Comparison of ENCODE assay signal across 21 mouse cellular contexts in genomic region chr7:80696334-80696733, GRCm38 (mm10). TPM values are rescaled to one million over a fixed set of nuclear protein-coding genes. Genes with fewer than 3 reads are reported as not detected.
DNase-seq lines count a peak whose midpoint lies in the region; ATAC-seq and TF ChIP-seq lines count a peak whose summit lies in the region.
"Had no signal": no experiment of that assay in that cellular context is flagged by ENCODE, and none has a peak within 500 bp of the region (broad histone marks: within the 10 kb centered on the region; RNA-seq: fewer than 3 reads in every experiment).

No protein-coding gene starts in this region.

- no peak overlapping the region for H3K4me2 ChIP-seq in kidney, embryonic 14.5 days (replicated peaks; ENCODE audit: low read depth, low read length)
- H3K4me2 ChIP-seq: embryonic facial prominence, embryonic 12.5 days; forebrain, embryonic 13.5 days; forebrain, embryonic 15.5 days had no signal

- ATAC-seq in megakaryocyte progenitor cell, adult 5-6 weeks (replicated peaks; ENCODE audit: poor library complexity): 0 out of 2 replicates have a peak, but pooled peaks have one; percentile 18
- no peak for ATAC-seq in kidney, embryonic 14.5 days (ENCODE audit: low FRiP score, low TSS enrichment)
- ATAC-seq: forebrain, embryonic 13.5 days; forebrain, embryonic 15.5 days; forebrain, postnatal 0 days had no signal

- TF ChIP-seq EP300 in MEL (IDR thresholded peaks at IDR 0.05; ENCODE audit: low read depth in 1 of 2, low read length in 2 of 2): peak; percentile 85 to 90

- DNase-seq in thymus, postnatal 14 days: peak; percentile 40
- no peak for DNase-seq in thymus, postnatal 0 days (ENCODE audit: low spot score)
- peak; percentile 70 for DNase-seq in MEL (ENCODE audit: low read depth, low spot score)
- DNase-seq in cerebellum, postnatal 4 days (ENCODE audit: low spot score in 2 of 2): no peak
- DNase-seq: adrenal gland, adult 2 months; adrenal gland, postnatal 10 days; adrenal gland, postnatal 25 days; cerebellum, adult 11 months; cerebellum, adult 18-20 months; cerebellum, adult 8-10 months; cerebellum, adult 9-11 months; cerebellum, postnatal 14 days; cerebellum, postnatal 36 days; forebrain, postnatal 0 days had no signal

- H3K9ac ChIP-seq in MEL (ENCODE audit: control insufficient read depth, low read depth, low read length, poor library complexity, severe bottlenecking): peak overlapping the region; percentile 13; the same call in 1 of the 2 replicates
- H3K9ac ChIP-seq in kidney, embryonic 14.5 days (ENCODE audit: low read depth, low read length): no peak overlapping the region
- H3K9ac ChIP-seq: embryonic facial prominence, embryonic 12.5 days; forebrain, embryonic 13.5 days; forebrain, embryonic 15.5 days; forebrain, postnatal 0 days had no signal

- peaks cover 15 to 46% of the 10 kb centered on the region in 2 experiments for H3K4me1 ChIP-seq in MEL (ENCODE audit: control insufficient read depth in 1 of 2, insufficient read depth in 2 of 2, low read length in 2 of 2)
- H3K4me1 ChIP-seq in kidney, embryonic 14.5 days (ENCODE audit: control insufficient read depth, insufficient read depth, low read length): no peaks in the 10 kb centered on the region
- H3K4me1 ChIP-seq: embryonic facial prominence, embryonic 12.5 days; forebrain, embryonic 13.5 days had no signal

- no peak overlapping the region for H3K4me3 ChIP-seq in MEL (ENCODE audit: control insufficient read depth in 1 of 2, insufficient read depth in 1 of 2, low read depth in 2 of 2, low read length in 2 of 2)
- H3K4me3 ChIP-seq in kidney, embryonic 14.5 days (ENCODE audit: low read length): no peak overlapping the region
- H3K4me3 ChIP-seq: embryonic facial prominence, embryonic 10.5 days; embryonic facial prominence, embryonic 12.5 days; forebrain, embryonic 13.5 days; forebrain, embryonic 15.5 days had no signal

- H3K9me3 ChIP-seq in MEL (replicated peaks; ENCODE audit: insufficient read depth, low read length): no peaks in the 10 kb centered on the region
- no peaks in the 10 kb centered on the region for H3K9me3 ChIP-seq in kidney, embryonic 14.5 days (ENCODE audit: control insufficient read depth, low read length)
- H3K9me3 ChIP-seq: embryonic facial prominence, embryonic 10.5 days; embryonic facial prominence, embryonic 12.5 days; forebrain, embryonic 13.5 days; forebrain, embryonic 15.5 days had no signal

- H3K79me2 ChIP-seq in MEL (ENCODE audit: control insufficient read depth, insufficient read depth, low read length, poor library complexity): no peaks in the 10 kb centered on the region

- TF ChIP-seq POLR2A in MEL (IDR thresholded peaks at IDR 0.05; ENCODE audit: control insufficient read depth in 1 of 2, insufficient read depth in 1 of 2, low read depth in 1 of 2, low read length in 2 of 2, poor library complexity in 1 of 2): no peak

- no peaks in the 10 kb centered on the region for H3K27me3 ChIP-seq in MEL (ENCODE audit: control insufficient read depth in 1 of 2, insufficient read depth in 2 of 2, low read length in 2 of 2)
- no peaks in the 10 kb centered on the region for H3K27me3 ChIP-seq in kidney, embryonic 14.5 days (ENCODE audit: control insufficient read depth, insufficient read depth, low read length)
- H3K27me3 ChIP-seq: embryonic facial prominence, embryonic 12.5 days; forebrain, embryonic 13.5 days; forebrain, embryonic 15.5 days had no signal

- TF ChIP-seq RAD21 in MEL (IDR thresholded peaks at IDR 0.05; ENCODE audit: low read depth, low read length): no peak

- 50% methylated on average over 1 of the region's 1 CpGs for WGBS in kidney, embryonic 14.5 days

- peaks cover 0 to 34% of the 10 kb centered on the region in 2 experiments; a peak in 2 of 4 replicates for H3K36me3 ChIP-seq in MEL (ENCODE audit: control insufficient read depth in 1 of 2, insufficient read depth in 2 of 2, low read length in 2 of 2)
- no peaks in the 10 kb centered on the region for H3K36me3 ChIP-seq in kidney, embryonic 14.5 days (ENCODE audit: control insufficient read depth, insufficient read depth, low read length)
- H3K36me3 ChIP-seq: embryonic facial prominence, embryonic 10.5 days; embryonic facial prominence, embryonic 12.5 days; forebrain, embryonic 15.5 days; G1E had no signal

- H3K27ac ChIP-seq in MEL (ENCODE audit: control insufficient read depth, low read depth, low read length): peak overlapping the region; percentile 72
- no peak overlapping the region for H3K27ac ChIP-seq in kidney, embryonic 14.5 days (ENCODE audit: low read depth, low read length)
- H3K27ac ChIP-seq: embryonic facial prominence, embryonic 10.5 days; embryonic facial prominence, embryonic 12.5 days; forebrain, embryonic 13.5 days; forebrain, embryonic 15.5 days had no signal

- TF ChIP-seq CTCF in MEL (IDR thresholded peaks at IDR 0.05 in 2 of 3, conservative IDR thresholded peaks at IDR 0.05 in 1 of 3; ENCODE audit: control insufficient read depth in 1 of 3, insufficient read depth in 1 of 3, low read depth in 2 of 3, low read length in 3 of 3, poor library complexity in 1 of 3, severe bottlenecking in 1 of 3): no peak

TF ChIP-seq in MEL, 35 proteins besides CTCF, POLR2A, EP300 and RAD21:
- TF ChIP-seq JUND (IDR thresholded peaks at IDR 0.05; ENCODE audit: low read depth, low read length) (no peak), CHD2 (IDR thresholded peaks at IDR 0.05; ENCODE audit: low read length) (peak; percentile 45; the same call in 1 of the 2 replicates), GABPA (IDR thresholded peaks at IDR 0.05; ENCODE audit: low read depth, low read length) (no peak), BHLHE40 (IDR thresholded peaks at IDR 0.05; ENCODE audit: borderline replicate concordance, low read depth, low read length) (peak; percentile 44; the same call in 1 of the 2 replicates), MXI1 (IDR thresholded peaks at IDR 0.05; ENCODE audit: low read depth, low read length) (no peak), POLR2AphosphoS2 (IDR thresholded peaks at IDR 0.05; ENCODE audit: low read length) (no peak), GATA1 (IDR thresholded peaks at IDR 0.05; ENCODE audit: low read depth, low read length) (peak; percentile 85), TBP (IDR thresholded peaks at IDR 0.05; ENCODE audit: low read depth, low read length) (no peak), RCOR1 (IDR thresholded peaks at IDR 0.05; ENCODE audit: low read depth, low read length) (peak; percentile 91), MAX (IDR thresholded peaks at IDR 0.05; ENCODE audit: low read length) (no peak), E2F4 (IDR thresholded peaks at IDR 0.05; ENCODE audit: borderline replicate concordance, low read depth, low read length) (no peak), UBTF (IDR thresholded peaks at IDR 0.05; ENCODE audit: borderline replicate concordance, insufficient read depth, low read depth, low read length) (no peak), ZKSCAN1 (IDR thresholded peaks at IDR 0.05; ENCODE audit: low read depth, low read length) (no peak), CHD1 (IDR thresholded peaks at IDR 0.05; ENCODE audit: low read depth, low read length) (no peak), NRF1 (IDR thresholded peaks at IDR 0.05; ENCODE audit: insufficient read depth, low read depth, low read length, poor library complexity, severe bottlenecking) (no peak), MYC (IDR thresholded peaks at IDR 0.05; ENCODE audit: low read depth, low read length) (no peak), HCFC1 (IDR thresholded peaks at IDR 0.05; ENCODE audit: low read depth, low read length) (peak; percentile 49; the same call in 1 of the 2 replicates), NELFE (IDR thresholded peaks at IDR 0.05; ENCODE audit: low read depth, low read length) (no peak), USF2 (IDR thresholded peaks at IDR 0.05; ENCODE audit: borderline replicate concordance in 1 of 2, insufficient read depth in 1 of 2, low read depth in 1 of 2, low read length in 2 of 2) (no peak), ETS1 (IDR thresholded peaks at IDR 0.05; ENCODE audit: low read depth, low read length) (peak; percentile 73), ZC3H11A (IDR thresholded peaks at IDR 0.05; ENCODE audit: low read depth, low read length) (peak; percentile 6; the same call in 1 of the 2 replicates), USF1 (IDR thresholded peaks at IDR 0.05; ENCODE audit: low read depth, low read length) (no peak), ELF1 (IDR thresholded peaks at IDR 0.05; ENCODE audit: low read depth, low read length) (no peak), KAT2A (conservative IDR thresholded peaks at IDR 0.05; ENCODE audit: low read depth, low read length) (no peak), MYB (IDR thresholded peaks at IDR 0.05; ENCODE audit: low read depth, low read length) (no peak), ZNF384 (IDR thresholded peaks at IDR 0.05; ENCODE audit: low read depth, low read length) (peak; percentile 95), SMC3 (IDR thresholded peaks at IDR 0.05; ENCODE audit: low read depth, low read length) (no peak), MEF2A (IDR thresholded peaks at IDR 0.05; ENCODE audit: extremely low read depth, insufficient replicate concordance, low read depth, low read length, poor library complexity, severe bottlenecking) (no peak), TCF12 (IDR thresholded peaks at IDR 0.05; ENCODE audit: low read depth, low read length) (peak; percentile 79), MAFK (IDR thresholded peaks at IDR 0.05; ENCODE audit: borderline replicate concordance, low read depth, low read length) (peak; percentile 45; the same call in 1 of the 2 replicates), TAL1 (IDR thresholded peaks at IDR 0.05; ENCODE audit: low read length) (no peak), POLR2AphosphoS5 (IDR thresholded peaks at IDR 0.05; ENCODE audit: borderline replicate concordance, low read depth, low read length) (no peak), ZMIZ1 (IDR thresholded peaks at IDR 0.05; ENCODE audit: low read depth, low read length) (no peak), MAZ (IDR thresholded peaks at IDR 0.05; ENCODE audit: low read depth, low read length) (0 out of 2 replicates have a peak, but pooled peaks have one; percentile 23), SIN3A (IDR thresholded peaks at IDR 0.05; ENCODE audit: low read length) (no peak; the same call in 1 of the 2 replicates)

RNA-seq across cellular contexts. Expression of gene Crtc3, which starts 7.7 kb away (rescaled TPM):
- 18.8 and 19.0 TPM in 2 replicates for polyA plus RNA-seq in thymus, postnatal 0 days (2015; fragmentation: Nextera tagmentation; extraction: Ambion mirVana)
- 4.2 and 5.0 TPM in 2 replicates for total RNA-seq in MEL (2012; rRNA removed)
- 10 to 100 TPM in 1 of 2 experiments, not detected in 1; 15.8 TPM for polyA plus RNA-seq in MEL (2012; ENCODE audit: insufficient read depth in 1 of 2, insufficient read length in 2 of 2, low read depth in 1 of 2, low replicate concordance in 2 of 2, missing spikeins in 1 of 2)
- 18.3 and 26.9 TPM in 2 replicates for total RNA-seq in megakaryocyte progenitor cell, adult 5-6 weeks (2015)
- 5.6 and 16.3 TPM in 2 replicates for total RNA-seq in megakaryocyte progenitor cell, adult 5-6 weeks (2017)
- 21.1 and 27.3 TPM in 2 replicates for polyA plus RNA-seq in kidney, embryonic 14.5 days (2014; fragmentation: Nextera tagmentation; extraction: Ambion mirVana)

Comparison
In these comparisons a context has a peak if more than half of its experiments do, and no peak if none do; other contexts are left out.
1. DNase-seq: peak in thymus, postnatal 14 days (single experiment) and MEL (single experiment); none in thymus, postnatal 0 days (single experiment) and cerebellum, postnatal 4 days (0 of 2).